Mouse (Mus musculus) left cerebral cortex, postnatal 10 days (tissue): ENCODE data around the gene Rufy1. TPM values are rescaled to one million over a fixed set of nuclear protein-coding genes. Genes with fewer than 3 reads are reported as not detected.
A peak's percentile ranks its signal among the peaks of the same experiment; 100 is the strongest.

Experiments used
- DNase-seq, 2 experiments: peaks; one replicate each; pipeline ENCODE4 v3.0.0; 2021 to 2022; ENCODE audit warnings: low spot score in 2 of 2, mixed read lengths in 1 of 2; ENCODE audit errors: extremely low spot score in 1 of 2
- intact Hi-C: fragments of 180-260 bp; cut with DNase I; formaldehyde crosslinking; loops from one replicate; pipeline ENCODE4 v1.15.1; 2025
- total RNA-seq, 2 experiments: library from RNA; stranded (reverse); gene quantifications; 2 replicates each; pipeline ENCODE4 v1.2.3; 2021

The Rufy1 gene
- total RNA-seq, 2 experiments from 2014 or later, result 20.6 to 22.5 TPM

DNA sequence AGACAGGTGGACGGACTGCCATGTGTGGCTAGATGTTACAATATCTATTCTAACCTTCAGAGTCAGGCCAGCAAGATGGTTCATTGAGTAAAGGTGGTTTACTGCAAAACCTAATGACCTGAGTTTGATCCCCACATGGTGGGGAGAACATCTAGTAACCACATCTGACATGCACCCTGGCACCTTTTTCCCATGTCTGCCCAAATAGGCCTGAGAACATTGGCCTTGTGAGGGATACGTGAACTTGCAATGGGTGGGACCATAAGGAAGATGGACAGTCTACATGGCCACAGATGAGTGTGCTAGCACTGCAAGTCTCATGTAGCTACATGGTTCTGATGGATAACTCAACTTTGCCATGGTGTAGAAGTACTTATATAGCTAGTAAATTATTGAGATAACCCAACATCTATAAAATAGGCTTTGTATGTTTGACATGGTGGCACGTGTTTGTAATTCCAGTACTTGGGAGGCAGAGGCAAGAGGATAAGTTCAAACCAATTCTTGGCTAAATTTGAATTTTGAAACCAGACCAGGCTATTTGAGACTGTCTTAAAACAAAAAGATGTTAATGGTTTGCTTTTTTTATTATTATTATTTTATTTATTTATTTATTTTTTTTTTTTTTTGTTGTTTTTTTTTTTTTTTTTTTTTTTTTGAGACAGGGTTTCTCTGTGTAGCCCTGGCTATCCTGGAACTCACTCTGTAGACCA, 42.6 kb downstream of the Rufy1 start:
- no peak for DNase-seq
- intact Hi-C loops, result no loop called here

DNA sequence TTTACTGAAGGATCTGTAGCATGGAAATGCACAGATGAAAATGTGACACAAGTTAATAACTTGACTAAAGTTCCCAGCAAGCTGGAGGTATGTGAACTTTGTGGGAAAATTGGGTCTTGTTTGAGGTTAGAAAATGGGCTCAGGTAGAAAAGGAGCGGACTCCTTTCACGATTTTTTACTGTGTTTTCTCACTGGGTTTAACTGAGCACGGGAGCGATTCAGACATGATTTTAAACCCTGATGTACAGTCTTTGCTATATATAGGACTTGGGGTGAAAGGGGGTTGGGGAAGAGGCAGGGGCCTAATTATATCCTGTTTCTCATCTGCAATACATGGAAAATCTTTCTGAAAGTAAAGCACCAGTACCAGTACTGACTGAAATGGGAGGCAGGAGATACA, 43.2 kb downstream of the Rufy1 start:
- intact Hi-C loops, result no loop called here
- no peak for DNase-seq

DNA sequence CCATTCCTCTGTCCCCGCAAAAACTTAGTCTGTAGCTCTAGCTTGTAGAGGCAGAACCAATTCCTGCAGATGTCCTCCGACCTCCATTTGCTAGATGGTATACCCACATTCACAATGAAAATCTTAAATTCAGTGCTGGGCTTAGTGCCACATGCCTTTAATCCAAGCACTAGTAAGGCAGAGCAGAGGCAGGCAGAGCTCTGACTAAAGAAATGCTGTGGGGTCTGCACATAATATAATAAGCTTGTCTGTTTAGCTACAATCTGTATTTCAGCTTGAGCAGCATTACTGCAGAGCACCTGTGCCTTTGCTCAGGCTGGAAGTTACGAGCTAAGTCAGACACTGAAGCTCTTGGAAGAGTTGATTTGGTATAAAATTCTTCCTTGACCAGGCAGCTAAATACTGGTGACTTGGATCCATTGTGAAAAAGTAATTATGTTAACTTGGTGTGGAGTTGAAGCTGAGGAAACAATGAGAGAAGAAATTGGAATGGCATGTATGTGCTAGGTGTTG, 43.7 kb downstream of the Rufy1 start:
- intact Hi-C loops, result no loop called here

GRCm38 (mm10) chr11:50381311-50381710, 49.6 kb downstream of the Rufy1 start:
- intact Hi-C loops, result no loop called here
- DNase-seq, result no peak

More for the DNA sequence above, 43.7 kb downstream of the Rufy1 start:
- DNase-seq, result no peak

DNA sequence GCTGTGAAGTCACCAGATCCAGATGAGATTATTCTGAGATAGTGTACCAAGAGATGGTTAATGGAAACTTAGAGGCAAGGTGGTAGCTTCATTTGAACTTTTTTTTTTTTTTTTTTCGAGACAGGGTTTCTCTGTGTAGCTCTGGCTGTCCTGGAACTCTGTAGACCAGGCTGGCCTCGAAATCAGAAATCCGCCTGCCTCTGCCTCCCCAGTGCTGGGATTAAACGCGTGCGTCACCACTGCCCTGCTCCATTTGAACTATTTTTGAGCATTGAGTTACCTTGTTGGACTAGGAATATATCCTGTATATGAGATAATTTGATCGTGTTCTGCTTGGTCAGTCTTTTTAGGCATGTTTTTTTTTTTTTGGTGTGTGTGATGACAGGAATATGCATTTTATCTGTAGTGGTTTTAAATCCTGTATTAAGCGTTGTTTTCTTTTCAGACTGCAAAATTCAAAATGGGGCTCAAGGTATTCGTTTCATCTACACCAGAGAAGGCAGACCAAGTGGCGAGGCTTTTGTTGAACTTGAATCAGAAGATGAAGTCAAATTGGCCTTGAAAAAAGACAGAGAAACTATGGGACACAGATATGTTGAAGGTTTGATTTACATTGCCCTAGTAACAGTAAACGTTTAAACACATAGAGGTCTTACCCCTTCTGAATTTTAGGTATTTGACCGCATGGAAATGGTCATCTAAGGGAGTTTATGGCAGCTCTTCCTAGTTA, 51.7 kb downstream of the Rufy1 start:
- intact Hi-C loops, result no loop called here
- DNase-seq, result no peak

DNA sequence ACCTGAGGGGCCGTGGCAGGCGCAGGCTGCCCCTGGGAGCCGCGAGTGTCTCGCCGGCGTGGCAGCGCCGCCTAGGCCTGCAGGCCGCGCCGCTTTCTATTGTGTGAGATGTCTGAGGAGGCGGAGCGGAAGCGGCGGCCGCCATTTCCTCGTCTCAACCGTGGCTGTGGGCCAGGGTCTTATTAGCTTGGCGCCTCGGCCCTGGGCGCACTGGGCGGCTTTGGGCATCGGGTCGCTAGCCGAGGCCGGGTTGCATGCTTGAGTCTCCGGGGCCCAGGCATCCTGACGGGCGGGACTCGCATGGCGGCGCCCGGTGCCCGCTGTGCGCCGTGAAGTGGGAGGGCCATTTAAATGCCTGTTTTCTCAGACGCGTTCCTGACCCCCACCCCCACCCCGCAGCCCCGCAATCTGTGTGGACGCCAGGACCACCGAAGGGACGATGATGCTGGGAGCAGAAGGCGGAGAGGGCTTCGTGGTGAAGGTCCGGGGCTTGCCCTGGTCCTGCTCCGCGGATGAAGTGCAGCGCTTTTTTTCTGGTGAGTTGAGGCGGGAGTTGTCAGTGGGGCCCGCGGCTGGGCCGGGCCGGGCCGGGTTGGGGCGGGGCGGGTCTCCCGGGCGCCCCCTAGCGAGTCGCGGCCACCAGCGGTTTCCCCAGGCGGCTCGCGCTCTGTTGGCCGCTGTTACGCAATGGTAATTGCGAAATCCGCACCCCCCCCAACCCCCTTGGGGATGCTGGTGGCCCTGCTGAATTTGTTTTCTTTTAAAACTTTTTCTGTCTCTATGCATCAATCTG, 52.8 kb downstream of the Rufy1 start:
- intact Hi-C loops, result no loop called here
- DNase-seq, result peak; percentile 60 to 90

GRCm38 (mm10) chr11:50376911-50377891, 53.7 kb downstream of the Rufy1 start, which contains the start of gene Hnrnph1:
Hnrnph1 (plus strand) TSS chr11:50376990.
- DNase-seq, result peak; percentile 97 to 99
- intact Hi-C loops, result no loop called here

DNA sequence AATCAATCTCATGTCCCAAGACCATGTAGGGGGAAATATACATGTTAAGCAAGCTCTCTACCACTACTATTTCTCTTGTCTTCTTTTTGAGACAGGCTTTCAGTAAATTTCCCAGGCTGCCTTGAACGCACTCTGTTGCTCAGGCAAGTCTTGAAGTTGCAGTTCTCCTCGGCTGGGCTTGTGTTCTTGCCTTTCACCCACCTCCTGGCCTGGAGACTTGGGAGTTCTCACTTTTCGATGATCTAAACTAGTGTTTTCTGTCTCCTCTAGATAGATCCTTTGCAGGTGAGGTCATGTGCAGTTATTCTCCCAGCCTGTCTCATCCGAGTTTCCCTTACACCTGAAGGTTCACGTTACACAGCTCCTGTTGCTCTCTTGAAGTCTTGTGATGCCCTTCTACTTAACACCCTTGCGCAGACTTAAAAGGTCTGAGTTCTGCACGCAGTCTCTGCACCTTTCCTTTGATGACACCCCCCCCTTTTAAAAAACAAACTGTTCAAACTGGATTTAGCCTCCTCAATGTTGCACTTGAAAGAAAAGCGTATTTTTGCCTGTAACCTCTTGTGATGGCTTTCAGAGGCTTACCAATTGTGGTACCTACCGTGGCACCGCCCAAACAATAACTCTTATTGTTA, 54.7 kb downstream of the Rufy1 start:
- intact Hi-C loops, result no loop called here

GRCm38 (mm10) chr11:50375421-50375820, 55.5 kb downstream of the Rufy1 start:
- no peak for DNase-seq
- intact Hi-C loops, result no loop called here

More for the DNA sequence above, 54.7 kb downstream of the Rufy1 start:
- no peak for DNase-seq

DNA sequence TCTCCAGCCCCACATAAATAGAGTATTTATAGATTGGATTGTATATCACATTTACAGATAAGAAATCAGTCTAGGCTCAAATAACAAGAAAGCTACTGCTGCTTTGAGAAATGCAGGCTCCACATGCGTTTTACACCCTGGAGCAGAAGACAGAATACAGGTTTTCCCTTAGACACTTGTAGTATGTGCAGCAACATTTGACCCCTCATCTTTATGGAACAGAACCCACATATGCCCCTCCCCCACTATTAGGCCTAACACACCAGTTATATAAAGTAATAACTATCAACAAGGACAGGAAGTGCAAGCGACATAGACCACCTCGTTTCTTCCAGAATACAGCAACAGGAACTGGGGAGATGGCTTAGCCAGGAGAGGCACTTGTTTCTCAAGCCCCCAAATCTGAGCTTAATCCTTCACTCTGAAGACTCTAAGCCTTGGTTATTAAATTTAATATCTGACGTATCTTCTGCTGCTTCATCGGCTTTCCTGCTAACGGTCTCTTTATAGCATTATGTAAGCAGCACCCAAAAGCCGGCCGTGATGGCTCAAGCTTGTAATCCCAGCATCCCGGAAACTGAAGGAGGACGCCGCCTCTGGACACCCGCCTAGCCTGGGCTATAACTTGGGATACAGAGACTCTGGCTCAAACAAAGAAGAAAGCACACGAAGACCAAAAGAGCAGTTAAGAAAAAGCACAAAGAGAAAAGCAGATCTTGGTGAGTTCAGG, 56.5 kb downstream of the Rufy1 start:
- intact Hi-C loops, result no loop called here
- no peak for DNase-seq

DNA sequence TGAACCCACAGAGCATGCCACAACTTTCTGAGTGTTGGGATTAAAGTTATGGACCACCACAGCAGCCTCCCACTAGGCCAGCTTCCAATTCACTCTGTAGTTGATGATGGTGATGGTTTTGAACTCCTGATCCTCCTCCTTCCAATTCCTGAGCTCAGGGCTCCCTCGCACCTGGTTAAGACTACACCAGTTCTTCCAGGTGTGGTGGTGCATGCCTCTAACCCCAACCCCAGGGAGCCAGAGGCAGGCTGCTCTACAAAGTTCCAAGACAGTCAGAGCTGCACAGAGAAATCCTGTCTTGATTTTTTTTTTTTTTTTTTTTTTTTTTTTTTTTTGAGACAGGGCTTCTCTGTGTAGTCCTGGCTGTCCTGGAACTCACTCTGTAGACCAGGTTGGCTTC, 57.3 kb downstream of the Rufy1 start:
- DNase-seq, result no peak
- intact Hi-C loops, result no loop called here

- no peak for DNase-seq
- intact Hi-C loops, result no loop called here
These were observed 57.8 kb downstream of the Rufy1 start for GRCm38 (mm10) chr11:50373086-50373485.

- intact Hi-C loops, result no loop called here
- DNase-seq, result no peak
These were observed 59.0 kb downstream of the Rufy1 start for GRCm38 (mm10) chr11:50371911-50372310.

- peak in 1 of 2 experiments; percentile 82 for DNase-seq
- intact Hi-C loops, result no loop called here
These were observed 59.5 kb downstream of the Rufy1 start for GRCm38 (mm10) chr11:50371399-50371841.

GRCm38 (mm10) chr11:50370969-50371368, 60.0 kb downstream of the Rufy1 start:
- DNase-seq, result no peak
- intact Hi-C loops, result no loop called here

- intact Hi-C loops, result no loop called here
- no peak for DNase-seq
These were observed 61.5 kb downstream of the Rufy1 start for GRCm38 (mm10) chr11:50369360-50369911.

GRCm38 (mm10) chr11:50367531-50367930, 63.4 kb downstream of the Rufy1 start:
- DNase-seq, result no peak
- intact Hi-C loops, result no loop called here
